In the genomic region with DNA sequence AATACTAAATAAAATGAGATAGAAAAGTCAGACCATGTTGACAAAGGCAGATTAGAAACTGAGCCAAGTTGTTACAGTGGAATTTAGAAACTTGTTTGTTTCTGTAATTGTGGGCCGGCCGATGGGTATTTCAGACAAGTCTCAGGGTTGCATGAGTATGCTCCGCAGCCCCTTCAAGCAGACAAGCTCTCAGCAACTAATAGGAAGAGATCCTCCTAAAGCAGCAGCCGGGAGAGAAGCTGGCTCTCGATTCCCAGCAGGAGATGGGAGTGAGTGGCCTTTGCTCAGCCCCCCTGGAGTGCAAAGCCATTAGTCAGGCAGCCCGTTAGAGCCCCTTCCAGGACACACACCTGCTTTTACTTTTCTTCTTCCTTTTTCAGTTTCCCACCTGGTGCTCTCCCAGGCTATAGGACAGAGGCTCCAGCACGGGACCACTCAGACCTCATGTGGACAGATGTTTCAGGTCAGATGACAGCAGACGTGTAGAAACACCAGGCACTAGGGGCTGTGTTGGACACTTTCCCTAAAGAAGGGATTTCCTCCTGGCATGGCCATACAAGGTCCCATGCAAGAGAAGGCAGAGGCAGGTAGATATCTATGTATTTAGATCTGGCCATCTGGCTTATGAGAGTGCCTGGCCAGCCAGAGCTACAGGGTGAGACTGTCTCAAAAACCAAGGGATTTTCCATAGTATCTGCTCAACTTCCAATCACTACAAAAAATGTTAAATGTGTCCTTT, we compare ENCODE assay signal across 12 mouse cellular contexts. TPM values are rescaled to one million over a fixed set of nuclear protein-coding genes. Genes with fewer than 3 reads are reported as not detected.
DNase-seq lines count a peak whose midpoint lies in the region; ATAC-seq and TF ChIP-seq lines count a peak whose summit lies in the region.
"Had no signal": no experiment of that assay in that cellular context is flagged by ENCODE, and none has a peak within 500 bp of the region (broad histone marks: within the 10 kb centered on the region; RNA-seq: fewer than 3 reads in every experiment).

No protein-coding gene starts in this region.

- no peaks in the 10 kb centered on the region for H3K9me3 ChIP-seq in forebrain, embryonic 13.5 days (replicated peaks)
- H3K9me3 ChIP-seq in forebrain, postnatal 0 days (ENCODE audit: low read length): no peaks in the 10 kb centered on the region
- H3K9me3 ChIP-seq in neural tube, embryonic 15.5 days (replicated peaks): no peaks in the 10 kb centered on the region
- H3K9me3 ChIP-seq in kidney, embryonic 16.5 days (ENCODE audit: low read length): no peaks in the 10 kb centered on the region

- H3K4me3 ChIP-seq in forebrain, embryonic 13.5 days: no peak overlapping the region
- no peak overlapping the region for H3K4me3 ChIP-seq in forebrain, postnatal 0 days (ENCODE audit: low read depth, low read length)
- no peak overlapping the region for H3K4me3 ChIP-seq in neural tube, embryonic 15.5 days (replicated peaks)
- H3K4me3 ChIP-seq in kidney, embryonic 16.5 days (ENCODE audit: low read length): no peak overlapping the region

- H3K27ac ChIP-seq in forebrain, embryonic 13.5 days: no peak overlapping the region
- no peak overlapping the region for H3K27ac ChIP-seq in forebrain, postnatal 0 days (ENCODE audit: low read depth, low read length)
- H3K27ac ChIP-seq in neural tube, embryonic 15.5 days (replicated peaks): no peak overlapping the region
- peak overlapping the region; percentile 35; the same call in 1 of the 2 replicates for H3K27ac ChIP-seq in kidney, embryonic 16.5 days (ENCODE audit: low read length)

- DNase-seq in forebrain, postnatal 0 days: no peak
- peak; percentile 39 for DNase-seq in neural tube, embryonic 10.5 days (ENCODE audit: extremely low spot score, low spot score)
- DNase-seq in right cerebral cortex, postnatal 36 days (ENCODE audit: low spot score in 2 of 2): no peak
- DNase-seq in spleen, adult 18-20 months: no peak
- DNase-seq in left cerebral cortex, adult 11 months (ENCODE audit: low spot score): no peak
- DNase-seq: lung, postnatal 14 days; right cerebral cortex, postnatal 14 days; thymus, adult 18-20 months had no signal

- peaks cover 6% of the 10 kb centered on the region; the same call in 1 of the 2 replicates for H3K36me3 ChIP-seq in forebrain, embryonic 13.5 days (ENCODE audit: poor library complexity, severe bottlenecking)
- no peaks in the 10 kb centered on the region for H3K36me3 ChIP-seq in forebrain, postnatal 0 days (ENCODE audit: insufficient read depth)
- H3K36me3 ChIP-seq in neural tube, embryonic 15.5 days: no peaks in the 10 kb centered on the region
- H3K36me3 ChIP-seq in kidney, embryonic 16.5 days (ENCODE audit: insufficient read depth, low read length): 0 out of 2 replicates have a peak, but pooled peaks cover 4% of the 10 kb centered on the region

- H3K9ac ChIP-seq in forebrain, embryonic 13.5 days: peak overlapping the region; percentile 35; the same call in 1 of the 2 replicates
- H3K9ac ChIP-seq in forebrain, postnatal 0 days: no peak overlapping the region
- no peak overlapping the region for H3K9ac ChIP-seq in neural tube, embryonic 15.5 days (replicated peaks)
- H3K9ac ChIP-seq in kidney, embryonic 16.5 days (replicated peaks; ENCODE audit: low read length): 0 out of 2 replicates have a peak overlapping the region, but pooled peaks have one; percentile 4

- TF ChIP-seq CTCF in forebrain, postnatal 0 days (IDR thresholded peaks at IDR 0.05; ENCODE audit: low read depth): no peak

- 20% methylated on average over 8 of the region's 8 CpGs for WGBS in forebrain, embryonic 13.5 days
- WGBS in forebrain, postnatal 0 days: 21% methylated on average over 8 of the region's 8 CpGs
- 8% methylated on average over 8 of the region's 8 CpGs for WGBS in neural tube, embryonic 15.5 days
- WGBS in kidney, embryonic 16.5 days: 15% methylated on average over 8 of the region's 8 CpGs

- no peaks in the 10 kb centered on the region for H3K27me3 ChIP-seq in forebrain, embryonic 13.5 days
- no peaks in the 10 kb centered on the region for H3K27me3 ChIP-seq in forebrain, postnatal 0 days (ENCODE audit: insufficient read depth, low read length)
- no peaks in the 10 kb centered on the region for H3K27me3 ChIP-seq in neural tube, embryonic 15.5 days (replicated peaks)
- H3K27me3 ChIP-seq in kidney, embryonic 16.5 days (ENCODE audit: insufficient read depth, low read length): no peaks in the 10 kb centered on the region

- no peak for ATAC-seq in forebrain, embryonic 13.5 days
- ATAC-seq in forebrain, postnatal 0 days: no peak
- no peak for ATAC-seq in neural tube, embryonic 15.5 days (ENCODE audit: low FRiP score)
- peak; percentile 46 for ATAC-seq in kidney, embryonic 16.5 days (ENCODE audit: low FRiP score, low TSS enrichment)
- ATAC-seq: CD4-positive, CD25-positive, alpha-beta regulatory T cell, adult 4 months had no signal

- H3K4me1 ChIP-seq in forebrain, embryonic 13.5 days: peaks cover 90% of the 10 kb centered on the region
- H3K4me1 ChIP-seq in forebrain, postnatal 0 days (ENCODE audit: insufficient read depth): peaks cover 20% of the 10 kb centered on the region
- peaks cover 72% of the 10 kb centered on the region for H3K4me1 ChIP-seq in neural tube, embryonic 15.5 days
- H3K4me1 ChIP-seq in kidney, embryonic 16.5 days (ENCODE audit: insufficient read depth, low read length): peaks cover 94% of the 10 kb centered on the region

- H3K4me2 ChIP-seq in forebrain, embryonic 13.5 days: no peak overlapping the region
- no peak overlapping the region for H3K4me2 ChIP-seq in forebrain, postnatal 0 days (ENCODE audit: low read depth)
- H3K4me2 ChIP-seq in neural tube, embryonic 15.5 days: no peak overlapping the region
- H3K4me2 ChIP-seq in kidney, embryonic 16.5 days (replicated peaks; ENCODE audit: low read depth, low read length): peak overlapping the region; percentile 20; the same call in 1 of the 2 replicates

RNA-seq across cellular contexts. Expression of a gene that starts 26.9 kb away (rescaled TPM):
- polyA plus RNA-seq in forebrain, embryonic 13.5 days (2015; fragmentation: Nextera tagmentation; extraction: Ambion mirVana): 36.0 and 39.4 TPM in 2 replicates
- 206 and 214 TPM in 2 replicates for total RNA-seq in forebrain, postnatal 0 days (2014; rRNA removed)
- 14.1 and 21.9 TPM in 2 replicates for polyA plus RNA-seq in forebrain, postnatal 0 days (2015; fragmentation: Nextera tagmentation; extraction: Ambion mirVana)
- 31.3 and 36.4 TPM in 2 replicates for polyA plus RNA-seq in neural tube, embryonic 15.5 days (2015; fragmentation: Nextera tagmentation; extraction: Ambion mirVana)
- polyA plus RNA-seq in kidney, embryonic 16.5 days (2015; fragmentation: Nextera tagmentation; extraction: Ambion mirVana): 24.3 and 27.8 TPM in 2 replicates

Comparison
In these comparisons a context has a peak if more than half of its experiments do, and no peak if none do; other contexts are left out.
1. H3K9ac ChIP-seq: peak in forebrain, embryonic 13.5 days (single experiment) and kidney, embryonic 16.5 days (single experiment); none in forebrain, postnatal 0 days (single experiment) and neural tube, embryonic 15.5 days (single experiment).